Mouse (Mus musculus) embryonic fibroblast, embryonic 13.5 days (primary cell): ENCODE results near the gene Adssl1.
A peak's percentile ranks its signal among the peaks of the same experiment; 100 is the strongest.

ENCODE experiments used
- CTCF ChIP-seq: IDR thresholded peaks from 2 replicates; pipeline ENCODE4 v1.5.1; 2011; ENCODE audit warnings: mild to moderate bottlenecking, control low read depth, low read length, moderate library complexity, borderline replicate concordance; ENCODE audit not compliant: insufficient read depth
- POLR2A ChIP-seq: IDR thresholded peaks from 2 replicates; pipeline ENCODE4 v1.6.1; 2011; ENCODE audit warnings: low read depth, mild to moderate bottlenecking, control low read depth, low read length, moderate library complexity

DNA sequence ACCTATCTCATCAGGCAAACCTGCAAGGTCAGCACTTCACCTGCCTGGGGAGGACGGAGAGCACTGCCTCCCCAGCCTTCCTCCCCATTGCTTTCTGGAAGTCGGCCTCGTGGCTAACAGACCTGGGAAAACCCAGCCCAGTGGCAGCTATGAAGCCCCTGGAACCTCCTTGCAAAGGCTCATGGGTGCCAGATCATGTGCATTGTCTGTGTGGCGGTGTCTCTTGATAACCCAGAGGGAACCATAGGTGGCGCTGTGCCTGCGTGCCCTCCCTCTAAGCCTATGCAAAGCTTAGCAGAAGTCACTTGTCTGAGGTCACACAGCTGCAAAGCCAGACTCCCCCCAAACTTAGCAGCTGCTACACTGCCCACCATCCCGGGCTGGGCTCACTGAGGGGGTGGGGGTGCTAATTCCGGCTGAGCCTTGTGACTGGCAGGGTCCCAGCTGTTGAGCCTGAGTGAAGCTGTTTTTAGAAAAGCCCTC lies 1.9 kb upstream of the Adssl1 start:
- TF ChIP-seq POLR2A (no peak), CTCF (peak; percentile 79; the same call in 1 of the 2 replicates)
